Mouse (Mus musculus) liver, embryonic 14.5 days (tissue): Measurements from ENCODE around the gene Ak5.

Source experiments
- CTCF ChIP-seq: IDR thresholded peaks from 2 replicates; pipeline ENCODE4 v1.5.1; 2016; ENCODE audit warnings: antibody characterized with exemption, low read depth, control low read depth
- EP300 ChIP-seq: IDR thresholded peaks from 2 replicates; pipeline ENCODE4 v1.6.1; 2016; ENCODE audit warnings: antibody characterized with exemption, low read depth

- TF ChIP-seq CTCF: no peak
- no peak for TF ChIP-seq EP300
Observed at GRCm38 (mm10) chr3:152462900-152463299, 205.3 kb downstream of the Ak5 start.
